Mouse (Mus musculus) bone marrow, adult 2 months (tissue): ENCODE data around the gene Pp2d1.

Source experiments
- CTCF ChIP-seq: fragments of 200-500 bp; IDR thresholded peaks from 2 replicates; pipeline ENCODE4 v1.5.1; 2011; ENCODE audit warnings: low read length, control low read depth; ENCODE audit not compliant: control insufficient read depth, insufficient read depth
- POLR2A ChIP-seq: fragments of 200-500 bp; IDR thresholded peaks from 2 replicates; pipeline ENCODE4 v1.6.1; 2011; ENCODE audit warnings: low read depth, mild to moderate bottlenecking, control low read depth, low read length, borderline replicate concordance; ENCODE audit not compliant: control insufficient read depth

- TF ChIP-seq POLR2A (peak; percentile 78), CTCF (no peak)
Observed at GRCm38 (mm10) chr17:53478858-53479603, 60.2 kb downstream of the Pp2d1 start, which contains the start of gene Rab5a.
